Mouse (Mus musculus) adrenal gland, adult (tissue): ENCODE measurements around the gene Ints6l.

ENCODE experiments used
- DNase-seq, 2 experiments: peaks; one replicate each; pipeline ENCODE4 v3.0.0; 2022 to 2023; ENCODE audit warnings: low spot score in 1 of 2; ENCODE audit not compliant: inconsistent age in 2 of 2

Gene Ints6l

GRCm38 (mm10) chrX:56454671-56455371, at the start of gene Ints6l:
Gene Ints6l (plus strand): TSS chrX:56454857.
- DNase-seq: peak; percentile 89 to 94

- DNase-seq: no peak
Observed at GRCm38 (mm10) chrX:56405482-56405881, 49.2 kb upstream of the Ints6l start.

GRCm38 (mm10) chrX:56406128-56406527, 48.5 kb upstream of the Ints6l start:
- no peak for DNase-seq

GRCm38 (mm10) chrX:56416277-56416676, 38.4 kb upstream of the Ints6l start:
- no peak for DNase-seq

- peak in 1 of 2 experiments; percentile 26 for DNase-seq
Observed at GRCm38 (mm10) chrX:56417541-56417940, 37.1 kb upstream of the Ints6l start.

GRCm38 (mm10) chrX:56430601-56431000, 24.1 kb upstream of the Ints6l start:
- no peak for DNase-seq

GRCm38 (mm10) chrX:56435758-56436283, 18.8 kb upstream of the Ints6l start:
- DNase-seq: no peak

- no peak for DNase-seq
Observed at GRCm38 (mm10) chrX:56446487-56447428, 7.9 kb upstream of the Ints6l start.

GRCm38 (mm10) chrX:56447524-56448015, 7.1 kb upstream of the Ints6l start, which contains the start of gene Gm2174:
Gene Gm2174 (plus strand): TSS chrX:56447965.
- no peak for DNase-seq

GRCm38 (mm10) chrX:56455372-56456246, 952 bp downstream of the Ints6l start:
- peak; percentile 93 to 95 for DNase-seq

- DNase-seq: peak; percentile 36 to 77
Observed at GRCm38 (mm10) chrX:56456379-56456778, 1.7 kb downstream of the Ints6l start.

- DNase-seq: no peak
Observed at GRCm38 (mm10) chrX:56462020-56462933, 7.6 kb downstream of the Ints6l start.

GRCm38 (mm10) chrX:56464906-56465305, 10.2 kb downstream of the Ints6l start:
- no peak for DNase-seq

- DNase-seq: no peak
Observed at GRCm38 (mm10) chrX:56467688-56468087, 13.0 kb downstream of the Ints6l start.

GRCm38 (mm10) chrX:56468422-56468821, 13.8 kb downstream of the Ints6l start:
- no peak for DNase-seq

GRCm38 (mm10) chrX:56474035-56474434, 19.4 kb downstream of the Ints6l start:
- peak in 1 of 2 experiments; percentile 56 for DNase-seq

- DNase-seq: peak in 1 of 2 experiments; percentile 34
Observed at GRCm38 (mm10) chrX:56477553-56477952, 22.9 kb downstream of the Ints6l start.

- DNase-seq: no peak
Observed at GRCm38 (mm10) chrX:56481906-56482305, 27.2 kb downstream of the Ints6l start.

- peak; percentile 48 to 91 for DNase-seq
Observed at GRCm38 (mm10) chrX:56489758-56490157, 35.1 kb downstream of the Ints6l start.
